Mouse (Mus musculus) heart, postnatal 0 days (tissue): ENCODE measurements around the gene Gm48551. TPM values are rescaled to one million over a fixed set of nuclear protein-coding genes. Genes with fewer than 3 reads are reported as not detected.

Experiments used
- ATAC-seq: fragments of 200-750 bp; cut with Nextera tagmentation; 2 replicates; pipeline ENCODE4 v1.8.0; 2017; ENCODE audit warnings: low read depth, moderate number of reproducible peaks, moderate library complexity; ENCODE audit not compliant: insufficient read depth
- DNase-seq: peaks from one replicate; pipeline ENCODE4 v3.0.0-alpha.2; 2016; ENCODE audit warnings: low spot score
- H3K27ac ChIP-seq: fragments of 300-500 bp; sonication (generic); 2 replicates; pipeline ENCODE4 v1.5.1; 2014; ENCODE audit warnings: low read depth, mild to moderate bottlenecking
- H3K27me3 ChIP-seq: fragments of 300-500 bp; sonication (generic); 2 replicates; pipeline ENCODE4 v1.6.1; 2014; ENCODE audit warnings: low read length, mixed read lengths; ENCODE audit not compliant: control insufficient read depth, insufficient read depth
- H3K36me3 ChIP-seq: fragments of 300-500 bp; sonication (generic); replicated peaks from 2 replicates; pipeline ENCODE4 v1.6.1; 2014; ENCODE audit warnings: low read length, mixed read lengths; ENCODE audit not compliant: control insufficient read depth, insufficient read depth
- H3K4me1 ChIP-seq: fragments of 300-500 bp; sonication (generic); 2 replicates; pipeline ENCODE4 v1.6.1; 2014; ENCODE audit warnings: antibody characterized with exemption; ENCODE audit not compliant: control insufficient read depth, insufficient read depth
- H3K4me2 ChIP-seq: fragments of 300-500 bp; sonication (generic); 2 replicates; pipeline ENCODE4 v1.6.1; 2014; ENCODE audit warnings: low read depth, mild to moderate bottlenecking, low read length, moderate library complexity
- H3K4me3 ChIP-seq: fragments of 300-500 bp; sonication (generic); 2 replicates; pipeline ENCODE4 v1.5.1; 2014; ENCODE audit warnings: low read depth, low read length
- H3K9ac ChIP-seq: fragments of 300-500 bp; sonication (generic); replicated peaks from 2 replicates; pipeline ENCODE4 v1.6.1; 2014; ENCODE audit warnings: low read depth, low read length, mixed read lengths
- H3K9me3 ChIP-seq: fragments of 300-500 bp; sonication (generic); replicated peaks from 2 replicates; pipeline ENCODE4 v1.6.1; 2016; ENCODE audit warnings: low read length; ENCODE audit not compliant: control insufficient read depth
- CTCF ChIP-seq: IDR thresholded peaks from 2 replicates; pipeline ENCODE4 v1.5.1; 2016; ENCODE audit warnings: antibody characterized with exemption, control low read depth, low read depth
- EP300 ChIP-seq: IDR thresholded peaks from 2 replicates; pipeline ENCODE4 v1.6.1; 2016; ENCODE audit warnings: antibody characterized with exemption, low read depth
- WGBS: fragments of 180-500 bp; shearing (Covaris S2); extraction: QIAGEN DNeasy Blood & Tissue Kit; methylation state at CpG from one replicate; pipeline ENCODE4 v1.1.7; 2014; 5-methylcytosine and 5-hydroxymethylcytosine counted together
- polyA plus RNA-seq: library from polyadenylated mRNA; unstranded; fragments of >200 nt; fragmentation: Nextera tagmentation; extraction: Ambion mirVana; gene quantifications from 2 replicates; pipeline ENCODE4 v1.2.1, GENCODE M21; 2015
- total RNA-seq: library from RNA; depleted of rRNA; stranded (reverse); fragments of >200 nt; gene quantifications from 2 replicates; pipeline ENCODE4 v1.2.3, GENCODE M21; 2014; ENCODE audit warnings: low replicate concordance

The Gm48551 gene
- total and polyA plus RNA-seq, 2 experiments from 2014 or later: 0.11 to 1.1 TPM

- peaks cover 45% of the 10 kb centered on the region for H3K4me1 ChIP-seq
Measured at GRCm38 (mm10) chr10:81407539-81408423, 23.5 kb downstream of the Gm48551 start.

GRCm38 (mm10) chr10:81408424-81408729 is 24.1 kb downstream of the Gm48551 start:
- DNase-seq (no peak), ATAC-seq (no peak)
- H3K4me3 ChIP-seq: no peak overlapping the region
- peak overlapping the region; percentile 97 for H3K27ac ChIP-seq
- no peaks in the 10 kb centered on the region for H3K9me3 ChIP-seq
- TF ChIP-seq EP300: no peak
- no peak for TF ChIP-seq CTCF
- peaks cover 46% of the 10 kb centered on the region for H3K36me3 ChIP-seq
- H3K4me1 ChIP-seq: peaks cover 51% of the 10 kb centered on the region
- no peak overlapping the region for H3K9ac ChIP-seq
- no peak overlapping the region for H3K4me2 ChIP-seq
- WGBS: 59% methylated on average over 13 of the region's 13 CpGs
- no peaks in the 10 kb centered on the region for H3K27me3 ChIP-seq

More at GRCm38 (mm10) chr10:81407539-81408423, 23.5 kb downstream of the Gm48551 start:
- H3K27me3 ChIP-seq: no peaks in the 10 kb centered on the region
- no peak overlapping the region for H3K9ac ChIP-seq
- ATAC-seq: peak; percentile 18
- H3K9me3 ChIP-seq: no peaks in the 10 kb centered on the region
- peaks cover 51% of the 10 kb centered on the region for H3K36me3 ChIP-seq
- H3K4me2 ChIP-seq: peak overlapping the region; percentile 45
- peak overlapping the region; percentile 97 for H3K27ac ChIP-seq
- TF ChIP-seq CTCF: 0 out of 2 replicates have a peak, but pooled peaks have one; percentile 2
- 0 out of 2 replicates have a peak, but pooled peaks have one; percentile 15 for TF ChIP-seq EP300
- WGBS: 27% methylated on average over 31 of the region's 31 CpGs
- peak overlapping the region; percentile 22 for H3K4me3 ChIP-seq
- peak; percentile 88 for DNase-seq

DNA sequence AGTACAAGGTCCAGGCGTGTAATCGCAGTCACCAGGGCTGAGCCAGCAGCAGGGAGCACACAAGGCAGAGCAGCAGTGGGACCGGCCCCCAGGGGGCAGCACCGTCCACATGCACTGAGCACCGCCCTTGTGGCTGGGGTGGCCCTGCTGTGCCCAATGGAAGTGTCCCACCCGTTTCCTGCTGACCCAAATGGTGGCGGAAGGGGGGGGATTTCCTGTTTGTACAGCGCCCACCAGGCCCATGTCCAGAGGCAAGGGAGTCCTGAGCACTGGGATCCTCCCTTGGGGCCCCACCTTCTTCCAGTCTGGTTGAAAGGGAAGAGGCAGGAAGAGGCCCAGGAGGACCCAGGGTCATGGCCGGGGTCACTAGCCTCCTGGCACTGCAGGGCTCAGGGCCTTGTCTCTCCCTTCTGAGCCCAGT is 24.6 kb downstream of the Gm48551 start:
- Histone ChIP-seq H3K4me1 (peaks cover 56% of the 10 kb centered on the region), H3K4me3 (no peak overlapping the region), H3K9me3 (no peaks in the 10 kb centered on the region), H3K27me3 (no peaks in the 10 kb centered on the region), H3K36me3 (peaks cover 41% of the 10 kb centered on the region), H3K9ac (no peak overlapping the region), H3K27ac (peak overlapping the region; percentile 97), H3K4me2 (no peak overlapping the region)
- DNase-seq: peak; percentile 80
- WGBS: 30% methylated on average over 9 of the region's 9 CpGs
- TF ChIP-seq CTCF (peak; percentile 82), EP300 (peak; percentile 97)
- ATAC-seq: peak; percentile 18

- Histone ChIP-seq H3K4me1 (peaks cover 61% of the 10 kb centered on the region), H3K9me3 (no peaks in the 10 kb centered on the region), H3K27me3 (no peaks in the 10 kb centered on the region), H3K36me3 (peaks cover 37% of the 10 kb centered on the region), H3K27ac (peak overlapping the region; percentile 97), H3K4me2 (no peak overlapping the region), H3K4me3 (no peak overlapping the region), H3K9ac (no peak overlapping the region)
- no peak for DNase-seq
- WGBS: 35% methylated on average over 8 of the region's 8 CpGs
- TF ChIP-seq CTCF: no peak
- TF ChIP-seq EP300: no peak
- no peak for ATAC-seq
Measured at GRCm38 (mm10) chr10:81409330-81409729, 25.1 kb downstream of the Gm48551 start.

DNA sequence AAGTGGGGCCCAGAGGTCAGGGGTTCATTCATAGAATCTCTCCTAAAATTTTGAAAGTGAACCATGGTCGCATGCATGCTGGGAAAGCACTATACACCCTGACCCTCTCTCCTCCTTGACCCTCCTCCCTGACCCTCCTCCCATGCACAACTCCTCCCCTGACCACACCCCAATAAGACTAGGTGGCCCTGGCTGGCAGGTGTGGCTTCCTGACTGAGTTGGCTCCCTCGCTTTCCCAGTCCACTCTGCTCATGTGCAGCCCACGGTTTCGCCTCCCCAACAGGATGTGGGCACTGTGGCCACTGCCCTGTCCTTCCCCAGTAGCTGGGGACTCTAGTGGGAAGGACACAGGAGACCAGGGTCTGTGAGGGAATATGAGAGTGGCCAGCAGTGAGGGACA is 26.1 kb downstream of the Gm48551 start:
- WGBS: 55% methylated on average over 4 of the region's 4 CpGs
- Histone ChIP-seq H3K27ac (peak overlapping the region; percentile 97), H3K36me3 (peaks cover 27% of the 10 kb centered on the region), H3K4me1 (peaks cover 71% of the 10 kb centered on the region), H3K9me3 (no peaks in the 10 kb centered on the region), H3K9ac (no peak overlapping the region), H3K4me3 (no peak overlapping the region), H3K4me2 (no peak overlapping the region), H3K27me3 (no peaks in the 10 kb centered on the region)
- TF ChIP-seq CTCF (no peak), EP300 (no peak)
- DNase-seq (no peak), ATAC-seq (no peak)
